22 mouse cellular contexts compared by ENCODE assay signal in genomic region chr10:101393416-101393815, GRCm38 (mm10).
A peak's percentile ranks its signal among the peaks of the same experiment; 100 is the strongest.
DNase-seq lines count a peak whose midpoint lies in the region; ATAC-seq and TF ChIP-seq lines count a peak whose summit lies in the region.
"Had no signal": no experiment of that assay in that cellular context is flagged by ENCODE, and none has a peak within 500 bp of the region (broad histone marks: within the 10 kb centered on the region; RNA-seq: fewer than 3 reads in every experiment).

No protein-coding gene starts in this region.

- no peaks in the 10 kb centered on the region for H3K27me3 ChIP-seq in forebrain, embryonic 15.5 days
- H3K27me3 ChIP-seq: embryonic facial prominence, embryonic 12.5 days; embryonic facial prominence, embryonic 15.5 days; hindbrain, embryonic 12.5 days; hindbrain, embryonic 15.5 days had no signal

- no peak for TF ChIP-seq CTCF in brain, embryonic 14.5 days (IDR thresholded peaks at IDR 0.05; ENCODE audit: borderline replicate concordance, extremely low read depth, insufficient read depth, insufficient read length)

- H3K4me2 ChIP-seq in forebrain, embryonic 15.5 days (replicated peaks): no peak overlapping the region
- H3K4me2 ChIP-seq: embryonic facial prominence, embryonic 12.5 days; embryonic facial prominence, embryonic 15.5 days; heart, embryonic 11.5 days; hindbrain, embryonic 12.5 days; hindbrain, embryonic 15.5 days had no signal

- H3K27ac ChIP-seq in forebrain, embryonic 15.5 days (replicated peaks): no peak overlapping the region
- H3K27ac ChIP-seq: embryonic facial prominence, embryonic 12.5 days; embryonic facial prominence, embryonic 15.5 days; hindbrain, embryonic 12.5 days; hindbrain, embryonic 15.5 days had no signal

- H3K36me3 ChIP-seq in forebrain, embryonic 15.5 days: no peaks in the 10 kb centered on the region
- H3K36me3 ChIP-seq: embryonic facial prominence, embryonic 12.5 days; embryonic facial prominence, embryonic 15.5 days; hindbrain, embryonic 12.5 days; hindbrain, embryonic 15.5 days had no signal

- no peak overlapping the region for H3K9ac ChIP-seq in forebrain, embryonic 15.5 days (replicated peaks)
- H3K9ac ChIP-seq: embryonic facial prominence, embryonic 12.5 days; embryonic facial prominence, embryonic 15.5 days; hindbrain, embryonic 12.5 days; hindbrain, embryonic 15.5 days had no signal

- peak; percentile 36 for DNase-seq in Muller cell, postnatal 12 days (ENCODE audit: inconsistent ontology term)
- DNase-seq in brain, embryonic 14.5 days (ENCODE audit: low read depth): peak; percentile 36
- DNase-seq in retina, postnatal 1 day: peak; percentile 45
- DNase-seq in spleen, adult 18-20 months: no peak
- no peak for DNase-seq in left cerebral cortex, adult 11 months (ENCODE audit: low spot score)
- DNase-seq: adrenal gland, postnatal 10 days; adrenal gland, postnatal 36 days; cerebellum, adult 11 months; cerebellum, adult 2 months; cerebellum, adult 9-11 months; cerebellum, postnatal 25 days; gastrocnemius, postnatal 10 days; heart, adult 11 months had no signal

- WGBS in forebrain, embryonic 15.5 days: 28% methylated on average over 2 of the region's 2 CpGs

- H3K9me3 ChIP-seq in forebrain, embryonic 15.5 days: no peaks in the 10 kb centered on the region
- H3K9me3 ChIP-seq: embryonic facial prominence, embryonic 12.5 days; embryonic facial prominence, embryonic 15.5 days; hindbrain, embryonic 12.5 days; hindbrain, embryonic 15.5 days had no signal

- no peak overlapping the region for H3K4me3 ChIP-seq in forebrain, embryonic 15.5 days
- H3K4me3 ChIP-seq: embryonic facial prominence, embryonic 12.5 days; embryonic facial prominence, embryonic 15.5 days; hindbrain, embryonic 12.5 days; hindbrain, embryonic 15.5 days had no signal

- H3K4me1 ChIP-seq in forebrain, embryonic 15.5 days: no peaks in the 10 kb centered on the region
- H3K4me1 ChIP-seq: embryonic facial prominence, embryonic 12.5 days; embryonic facial prominence, embryonic 15.5 days; hindbrain, embryonic 12.5 days; hindbrain, embryonic 15.5 days had no signal

- no peak for TF ChIP-seq POLR2A in brain, embryonic 14.5 days (IDR thresholded peaks at IDR 0.05; ENCODE audit: borderline replicate concordance, extremely low read depth, insufficient read depth, insufficient read length, poor library complexity, severe bottlenecking)

- ATAC-seq in forebrain, embryonic 15.5 days (replicated peaks): peak; percentile 41; the same call in 1 of the 2 replicates
- ATAC-seq: activated CD4-positive, CD25-positive, alpha-beta regulatory T cell, adult 4 months; CD4-positive, CD25-positive, alpha-beta regulatory T cell, adult 4 months; intestine, postnatal 0 days had no signal

Comparison
In these comparisons a context has a peak if more than half of its experiments do, and no peak if none do; other contexts are left out.
1. DNase-seq: peak in Muller cell, postnatal 12 days (single experiment), brain, embryonic 14.5 days (single experiment) and retina, postnatal 1 day (single experiment); none in spleen, adult 18-20 months (0 of 2) and left cerebral cortex, adult 11 months (single experiment).